Mouse (Mus musculus): Measurements from ENCODE around the gene Rbms3. TPM values are rescaled to one million over a fixed set of nuclear protein-coding genes. Genes with fewer than 3 reads are reported as not detected.

Gene Rbms3
- polyA plus RNA-seq, 1 experiment from 2014 or later, result 41.2 TPM

DNA sequence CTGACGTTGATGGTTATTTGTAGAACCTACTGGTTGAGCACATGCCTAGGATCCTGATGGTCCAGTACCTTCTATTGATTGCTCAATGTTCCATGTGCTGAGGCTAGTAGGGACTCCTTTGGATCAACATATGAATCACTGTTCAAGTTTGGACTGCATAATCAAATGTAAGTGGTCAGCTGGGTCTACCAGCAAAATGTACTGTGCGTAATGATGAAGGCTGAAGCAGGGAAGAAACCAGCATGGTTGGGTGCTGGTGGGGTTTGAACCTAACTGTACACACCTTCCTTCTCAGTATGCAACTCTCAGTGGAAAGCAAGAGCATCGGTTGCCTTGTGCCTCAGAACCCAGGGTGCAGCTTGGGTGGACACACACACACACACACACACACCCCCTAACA is 767.4 kb downstream of the Rbms3 start:
- 90% methylated on average over 3 of the region's 3 CpGs for WGBS (ENCODE audit: insufficient replicate concordance)
- Histone ChIP-seq H3K4me2 (no peak overlapping the region), H3K27ac (ENCODE audit: low read depth, low read length) (no peak overlapping the region), H3K36me3 (ENCODE audit: control insufficient read depth, insufficient read depth, low read length) (no peaks in the 10 kb centered on the region), H3K4me1 (ENCODE audit: control insufficient read depth, insufficient read depth, low read length) (peaks cover 8% of the 10 kb centered on the region), H3K9me3 (replicated peaks; ENCODE audit: control insufficient read depth, low read length) (no peaks in the 10 kb centered on the region), H3K27me3 (ENCODE audit: control insufficient read depth, insufficient read depth, low read length) (no peaks in the 10 kb centered on the region), H3K4me3 (ENCODE audit: low read depth, low read length) (no peak overlapping the region), H3K9ac (ENCODE audit: low read depth, low read length) (no peak overlapping the region)
- no peak for ATAC-seq (replicated peaks; ENCODE audit: insufficient number of reproducible peaks, low FRiP score, low TSS enrichment)

DNA sequence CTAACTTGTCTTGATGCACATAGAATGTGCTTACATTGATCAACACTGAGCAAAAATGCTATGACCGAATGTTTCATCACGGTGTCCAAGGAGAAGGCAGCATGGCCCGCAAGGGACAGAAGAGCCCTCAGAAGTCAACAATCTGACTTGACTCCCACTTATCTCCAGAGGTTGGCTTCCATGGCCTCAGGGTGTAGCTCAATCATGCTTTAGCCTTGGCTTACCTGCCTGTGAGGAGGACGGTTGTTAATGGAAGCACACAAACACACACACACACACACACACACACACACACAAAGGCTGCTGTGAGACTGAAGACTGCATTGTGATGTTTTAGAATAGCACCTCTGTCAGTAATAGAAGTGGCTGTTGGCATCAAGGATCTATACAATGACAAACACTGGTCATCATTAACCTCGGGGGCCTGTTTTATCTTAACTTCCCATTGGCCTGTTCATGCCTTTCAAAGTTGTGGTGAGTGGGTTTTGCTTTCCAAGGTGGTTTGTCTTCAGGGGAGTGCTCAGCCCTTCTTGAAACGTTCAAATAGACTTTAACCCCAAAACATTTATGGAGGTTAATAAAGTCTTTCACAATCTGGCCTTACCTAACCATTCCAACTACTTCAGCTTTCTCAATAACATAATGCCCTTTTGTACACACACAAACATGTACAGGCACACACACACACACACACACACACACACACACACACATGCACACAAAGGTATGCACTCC is 771.7 kb downstream of the Rbms3 start:
- Histone ChIP-seq H3K4me2 (no peak overlapping the region), H3K9ac (ENCODE audit: low read depth, low read length) (no peak overlapping the region), H3K4me3 (ENCODE audit: low read depth, low read length) (no peak overlapping the region), H3K36me3 (ENCODE audit: control insufficient read depth, insufficient read depth, low read length) (no peaks in the 10 kb centered on the region), H3K4me1 (ENCODE audit: control insufficient read depth, insufficient read depth, low read length) (no peaks in the 10 kb centered on the region; the same call in none of the 2 replicates), H3K9me3 (replicated peaks; ENCODE audit: control insufficient read depth, low read length) (no peaks in the 10 kb centered on the region), H3K27me3 (ENCODE audit: control insufficient read depth, insufficient read depth, low read length) (no peaks in the 10 kb centered on the region), H3K27ac (ENCODE audit: low read depth, low read length) (no peak overlapping the region)
- 83% methylated on average over 6 of the region's 6 CpGs for WGBS (ENCODE audit: insufficient replicate concordance)
- no peak for ATAC-seq (replicated peaks; ENCODE audit: insufficient number of reproducible peaks, low FRiP score, low TSS enrichment)

- Histone ChIP-seq H3K4me3 (ENCODE audit: low read depth, low read length) (no peak overlapping the region), H3K27ac (ENCODE audit: low read depth, low read length) (no peak overlapping the region), H3K36me3 (ENCODE audit: control insufficient read depth, insufficient read depth, low read length) (no peaks in the 10 kb centered on the region), H3K4me1 (ENCODE audit: control insufficient read depth, insufficient read depth, low read length) (no peaks in the 10 kb centered on the region; the same call in 1 of the 2 replicates), H3K27me3 (ENCODE audit: control insufficient read depth, insufficient read depth, low read length) (no peaks in the 10 kb centered on the region), H3K9ac (ENCODE audit: low read depth, low read length) (no peak overlapping the region), H3K4me2 (no peak overlapping the region), H3K9me3 (replicated peaks; ENCODE audit: control insufficient read depth, low read length) (no peaks in the 10 kb centered on the region)
- no peak for ATAC-seq (replicated peaks; ENCODE audit: insufficient number of reproducible peaks, low FRiP score, low TSS enrichment)
- WGBS (ENCODE audit: insufficient replicate concordance), result 82% methylated on average over 3 of the region's 3 CpGs
Observed at GRCm38 (mm10) chr9:116857151-116857550, 772.6 kb downstream of the Rbms3 start.

DNA sequence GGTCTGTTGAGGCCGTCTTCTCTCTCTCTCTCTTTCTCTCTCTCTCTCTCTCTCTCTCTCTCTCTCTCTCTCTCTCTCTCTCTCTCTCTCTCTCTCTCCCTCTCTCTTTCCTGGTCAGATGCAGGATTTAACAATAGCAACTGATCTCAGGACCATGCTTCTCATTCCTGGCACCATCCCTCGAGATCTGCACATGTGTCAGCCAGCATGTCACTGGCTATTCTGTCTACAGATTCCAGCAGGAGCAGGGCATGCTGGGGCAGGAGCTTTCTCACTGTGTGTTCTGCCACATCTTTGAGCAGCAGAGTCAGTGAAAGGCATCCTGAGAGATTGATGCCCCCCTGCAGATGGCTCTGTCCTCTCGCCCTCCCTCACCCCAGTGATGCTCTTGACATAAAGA is 774.0 kb downstream of the Rbms3 start:
- 56% methylated on average over 3 of the region's 3 CpGs for WGBS (ENCODE audit: insufficient replicate concordance)
- no peak for ATAC-seq (replicated peaks; ENCODE audit: insufficient number of reproducible peaks, low FRiP score, low TSS enrichment)

DNA sequence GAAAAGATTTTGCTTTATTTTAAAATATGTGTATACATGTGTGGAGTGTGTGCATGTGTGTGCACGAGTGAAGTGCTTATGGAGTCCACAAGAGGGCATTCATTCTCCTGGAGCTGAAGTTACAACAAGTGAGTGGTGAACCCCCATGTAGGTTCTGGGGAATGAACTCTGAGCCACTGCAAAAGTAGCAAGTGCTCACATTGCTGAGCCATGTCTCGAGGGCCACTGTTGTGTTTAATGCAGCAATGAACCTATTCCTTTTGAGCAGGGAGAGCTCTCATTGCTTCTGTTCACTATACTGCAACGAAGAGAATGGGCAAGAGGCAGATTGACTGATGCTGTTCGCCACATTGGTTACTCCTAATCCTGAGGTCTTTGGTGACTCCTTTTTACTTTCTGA is 780.8 kb downstream of the Rbms3 start:
- Histone ChIP-seq H3K36me3 (ENCODE audit: control insufficient read depth, insufficient read depth, low read length) (no peaks in the 10 kb centered on the region), H3K4me3 (ENCODE audit: low read depth, low read length) (no peak overlapping the region), H3K4me1 (ENCODE audit: control insufficient read depth, insufficient read depth, low read length) (no peaks in the 10 kb centered on the region), H3K9me3 (replicated peaks; ENCODE audit: control insufficient read depth, low read length) (no peaks in the 10 kb centered on the region), H3K27ac (ENCODE audit: low read depth, low read length) (no peak overlapping the region), H3K27me3 (ENCODE audit: control insufficient read depth, insufficient read depth, low read length) (no peaks in the 10 kb centered on the region), H3K9ac (ENCODE audit: low read depth, low read length) (no peak overlapping the region), H3K4me2 (no peak overlapping the region)
- WGBS (ENCODE audit: insufficient replicate concordance), result 87% methylated on average over 4 of the region's 4 CpGs
- no peak for ATAC-seq (replicated peaks; ENCODE audit: insufficient number of reproducible peaks, low FRiP score, low TSS enrichment)

More for the DNA sequence above, 774.0 kb downstream of the Rbms3 start:
- H3K27ac ChIP-seq (ENCODE audit: low read depth, low read length), result no peak overlapping the region
- no peak overlapping the region for H3K4me3 ChIP-seq (ENCODE audit: low read depth, low read length)
- H3K27me3 ChIP-seq (ENCODE audit: control insufficient read depth, insufficient read depth, low read length), result no peaks in the 10 kb centered on the region
- H3K9me3 ChIP-seq (replicated peaks; ENCODE audit: control insufficient read depth, low read length), result no peaks in the 10 kb centered on the region
- no peaks in the 10 kb centered on the region; the same call in 1 of the 2 replicates for H3K4me1 ChIP-seq (ENCODE audit: control insufficient read depth, insufficient read depth, low read length)
- H3K4me2 ChIP-seq, result no peak overlapping the region
- no peaks in the 10 kb centered on the region for H3K36me3 ChIP-seq (ENCODE audit: control insufficient read depth, insufficient read depth, low read length)
- H3K9ac ChIP-seq (ENCODE audit: low read depth, low read length), result no peak overlapping the region

GRCm38 (mm10) chr9:116848166-116848565 is 781.5 kb downstream of the Rbms3 start:
- Histone ChIP-seq H3K36me3 (ENCODE audit: control insufficient read depth, insufficient read depth, low read length) (no peaks in the 10 kb centered on the region), H3K9ac (ENCODE audit: low read depth, low read length) (no peak overlapping the region), H3K4me3 (ENCODE audit: low read depth, low read length) (no peak overlapping the region), H3K4me1 (ENCODE audit: control insufficient read depth, insufficient read depth, low read length) (no peaks in the 10 kb centered on the region), H3K27me3 (ENCODE audit: control insufficient read depth, insufficient read depth, low read length) (no peaks in the 10 kb centered on the region), H3K4me2 (no peak overlapping the region), H3K9me3 (replicated peaks; ENCODE audit: control insufficient read depth, low read length) (no peaks in the 10 kb centered on the region), H3K27ac (ENCODE audit: low read depth, low read length) (no peak overlapping the region)
- 77% methylated on average over 10 of the region's 10 CpGs for WGBS (ENCODE audit: insufficient replicate concordance)
- ATAC-seq (replicated peaks; ENCODE audit: insufficient number of reproducible peaks, low FRiP score, low TSS enrichment), result no peak

GRCm38 (mm10) chr9:116847241-116848135 is 782.2 kb downstream of the Rbms3 start:
- Histone ChIP-seq H3K9ac (ENCODE audit: low read depth, low read length) (no peak overlapping the region), H3K4me2 (no peak overlapping the region), H3K27ac (ENCODE audit: low read depth, low read length) (no peak overlapping the region), H3K36me3 (ENCODE audit: control insufficient read depth, insufficient read depth, low read length) (no peaks in the 10 kb centered on the region), H3K4me1 (ENCODE audit: control insufficient read depth, insufficient read depth, low read length) (no peaks in the 10 kb centered on the region), H3K27me3 (ENCODE audit: control insufficient read depth, insufficient read depth, low read length) (no peaks in the 10 kb centered on the region), H3K9me3 (replicated peaks; ENCODE audit: control insufficient read depth, low read length) (no peaks in the 10 kb centered on the region), H3K4me3 (ENCODE audit: low read depth, low read length) (no peak overlapping the region)
- no peak for ATAC-seq (replicated peaks; ENCODE audit: insufficient number of reproducible peaks, low FRiP score, low TSS enrichment)
- WGBS (ENCODE audit: insufficient replicate concordance), result 66% methylated on average over 7 of the region's 7 CpGs

- 74% methylated on average over 8 of the region's 8 CpGs for WGBS (ENCODE audit: insufficient replicate concordance)
- Histone ChIP-seq H3K4me1 (ENCODE audit: control insufficient read depth, insufficient read depth, low read length) (no peaks in the 10 kb centered on the region), H3K27ac (ENCODE audit: low read depth, low read length) (no peak overlapping the region), H3K4me2 (no peak overlapping the region), H3K9ac (ENCODE audit: low read depth, low read length) (no peak overlapping the region), H3K27me3 (ENCODE audit: control insufficient read depth, insufficient read depth, low read length) (no peaks in the 10 kb centered on the region), H3K9me3 (replicated peaks; ENCODE audit: control insufficient read depth, low read length) (no peaks in the 10 kb centered on the region), H3K4me3 (ENCODE audit: low read depth, low read length) (no peak overlapping the region), H3K36me3 (ENCODE audit: control insufficient read depth, insufficient read depth, low read length) (no peaks in the 10 kb centered on the region)
- ATAC-seq (replicated peaks; ENCODE audit: insufficient number of reproducible peaks, low FRiP score, low TSS enrichment), result no peak
Observed at GRCm38 (mm10) chr9:116834949-116835348, 794.8 kb downstream of the Rbms3 start.

All from heart, embryonic 11.5 days (tissue).